Mouse (Mus musculus) cerebellum, adult 9-11 months (tissue): Measurements from ENCODE around the gene 4930550L24Rik.

Experiments used
- DNase-seq: peaks from one replicate; pipeline ENCODE4 v3.0.0; 2022

4930550L24Rik gene

DNA sequence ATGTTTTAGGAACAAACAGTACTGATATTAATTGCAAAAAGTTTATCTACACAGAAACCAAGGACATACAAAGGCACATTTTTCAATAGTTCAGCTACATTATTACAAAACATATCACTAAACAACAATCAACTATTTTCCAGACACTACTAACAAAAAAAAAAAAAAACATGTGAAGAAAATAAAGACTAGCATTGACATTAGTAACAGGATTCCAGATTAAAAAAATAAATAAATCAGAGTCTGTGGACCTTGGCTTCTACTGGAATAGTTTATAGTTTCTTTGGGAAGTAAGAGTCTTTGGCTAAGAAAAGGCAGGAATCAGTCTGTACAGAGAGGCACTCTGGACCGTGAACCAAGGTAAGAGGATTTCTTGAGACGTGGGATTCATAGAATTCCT lies at the start of gene 4930550L24Rik:
4930550L24Rik (plus strand) TSS at position 301 of the 400 bp plus-strand sequence.
- DNase-seq: no peak

- DNase-seq: no peak
Measured at GRCm38 (mm10) chrX:58900753-58901152, 8.4 kb upstream of the 4930550L24Rik start.

GRCm38 (mm10) chrX:58967969-58968368 lies 58.8 kb downstream of the 4930550L24Rik start:
- no peak for DNase-seq
